ENCODE assay signal across 22 mouse cellular contexts in the genomic region with DNA sequence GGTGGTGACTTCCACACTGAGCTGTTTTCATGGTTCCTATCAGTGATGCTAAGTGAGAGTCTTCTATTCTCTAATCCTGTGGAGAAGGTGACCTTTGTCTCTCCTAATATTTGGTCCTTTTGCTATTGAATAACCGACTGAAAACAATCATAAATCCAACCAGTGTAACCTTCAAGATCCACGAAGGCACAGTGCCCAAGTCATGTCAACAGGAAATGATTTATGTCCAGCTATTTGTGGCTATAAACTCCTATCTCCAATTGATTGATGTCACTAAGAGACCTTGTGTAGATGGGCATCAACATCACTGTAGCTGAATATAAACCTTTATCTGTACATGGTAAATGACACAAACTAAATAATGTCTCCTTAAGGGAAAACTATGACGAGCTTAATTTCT.
DNase-seq lines count a peak whose midpoint lies in the region; ATAC-seq and TF ChIP-seq lines count a peak whose summit lies in the region.
"Had no signal": no experiment of that assay in that cellular context is flagged by ENCODE, and none has a peak within 500 bp of the region (broad histone marks: within the 10 kb centered on the region; RNA-seq: fewer than 3 reads in every experiment).

No protein-coding gene starts in this region.

- no peaks in the 10 kb centered on the region for H3K27me3 ChIP-seq in intestine, embryonic 14.5 days (replicated peaks; ENCODE audit: control insufficient read depth, insufficient read depth, low read length)
- no peaks in the 10 kb centered on the region for H3K27me3 ChIP-seq in intestine, embryonic 15.5 days (replicated peaks)
- H3K27me3 ChIP-seq in thymus, adult 2 months (ENCODE audit: control insufficient read depth, insufficient read depth, low read length) = no peaks in the 10 kb centered on the region
- H3K27me3 ChIP-seq: forebrain, embryonic 13.5 days; hindbrain, embryonic 13.5 days had no signal

- H3K4me1 ChIP-seq in intestine, embryonic 14.5 days (replicated peaks; ENCODE audit: control insufficient read depth, insufficient read depth, low read length) = no peaks in the 10 kb centered on the region
- H3K4me1 ChIP-seq in intestine, embryonic 15.5 days (replicated peaks) = no peaks in the 10 kb centered on the region
- H3K4me1 ChIP-seq in thymus, adult 2 months (replicated peaks; ENCODE audit: control insufficient read depth, insufficient read depth, low read length) = no peaks in the 10 kb centered on the region
- H3K4me1 ChIP-seq: forebrain, embryonic 10.5 days; forebrain, embryonic 13.5 days; hindbrain, embryonic 10.5 days; hindbrain, embryonic 13.5 days had no signal

- H3K4me2 ChIP-seq in intestine, embryonic 14.5 days (ENCODE audit: low read length) = no peak overlapping the region
- no peak overlapping the region for H3K4me2 ChIP-seq in intestine, embryonic 15.5 days (replicated peaks)
- H3K4me2 ChIP-seq: forebrain, embryonic 13.5 days; heart, embryonic 11.5 days; hindbrain, embryonic 13.5 days had no signal

- peak; percentile 36; the same call in 1 of the 2 replicates for ATAC-seq in intestine, embryonic 14.5 days (replicated peaks; ENCODE audit: low FRiP score, low TSS enrichment, low read depth)
- no peak for ATAC-seq in intestine, embryonic 15.5 days
- ATAC-seq: CD4-positive, CD25-positive, alpha-beta regulatory T cell, adult 4 months; forebrain, embryonic 13.5 days; forebrain, embryonic 16.5 days; hindbrain, embryonic 16.5 days had no signal

- WGBS in intestine, embryonic 14.5 days = 30% methylated on average over 3 of the region's 3 CpGs
- WGBS in intestine, embryonic 15.5 days = 28% methylated on average over 3 of the region's 3 CpGs
- WGBS in thymus, adult 2 months = 56% methylated on average over 3 of the region's 3 CpGs

- no peak for TF ChIP-seq CTCF in thymus, adult 2 months (IDR thresholded peaks at IDR 0.05; ENCODE audit: borderline replicate concordance, control insufficient read depth, extremely low read depth, insufficient read depth, low read length, poor library complexity)

- no peak for TF ChIP-seq POLR2A in thymus, adult 2 months (IDR thresholded peaks at IDR 0.05; ENCODE audit: control insufficient read depth, extremely low read depth, insufficient read depth, low read length, poor library complexity)

- DNase-seq in intestine, embryonic 14.5 days (ENCODE audit: low spot score) = no peak
- peak; percentile 55 for DNase-seq in adrenal gland, postnatal 10 days
- DNase-seq in adrenal gland, postnatal 36 days = peak; percentile 40 to 44
- DNase-seq in embryo, embryonic 11 days = no peak
- DNase-seq in thymus, adult 2 months = no peak
- DNase-seq: cerebellum, adult 2 months; cerebellum, adult 9-11 months; cerebellum, postnatal 25 days; gastrocnemius, postnatal 10 days; gastrocnemius, postnatal 36 days; heart, postnatal 36 days; kidney, adult 11 months; kidney, adult 8-10 months had no signal

- no peak overlapping the region for H3K27ac ChIP-seq in intestine, embryonic 14.5 days (ENCODE audit: low read depth)
- H3K27ac ChIP-seq in intestine, embryonic 15.5 days = no peak overlapping the region
- H3K27ac ChIP-seq in thymus, adult 2 months (ENCODE audit: control insufficient read depth, insufficient read depth, low read length) = no peak overlapping the region
- H3K27ac ChIP-seq: forebrain, embryonic 10.5 days; forebrain, embryonic 13.5 days; hindbrain, embryonic 10.5 days; hindbrain, embryonic 13.5 days had no signal

- H3K9ac ChIP-seq in intestine, embryonic 14.5 days (ENCODE audit: low read length) = no peak overlapping the region
- H3K9ac ChIP-seq in intestine, embryonic 15.5 days = no peak overlapping the region
- H3K9ac ChIP-seq: forebrain, embryonic 13.5 days; hindbrain, embryonic 13.5 days had no signal

- no peak overlapping the region for H3K4me3 ChIP-seq in intestine, embryonic 14.5 days (ENCODE audit: low read depth, low read length)
- H3K4me3 ChIP-seq in intestine, embryonic 15.5 days (replicated peaks) = no peak overlapping the region
- no peak overlapping the region for H3K4me3 ChIP-seq in thymus, adult 2 months (ENCODE audit: control insufficient read depth, insufficient read depth, low read length)
- H3K4me3 ChIP-seq: forebrain, embryonic 10.5 days; forebrain, embryonic 13.5 days; hindbrain, embryonic 10.5 days; hindbrain, embryonic 13.5 days had no signal

- H3K36me3 ChIP-seq in intestine, embryonic 14.5 days (ENCODE audit: control insufficient read depth, insufficient read depth, low read length) = no peaks in the 10 kb centered on the region
- no peaks in the 10 kb centered on the region for H3K36me3 ChIP-seq in intestine, embryonic 15.5 days
- no peaks in the 10 kb centered on the region for H3K36me3 ChIP-seq in thymus, adult 2 months (ENCODE audit: control insufficient read depth, insufficient read depth, low read length)
- H3K36me3 ChIP-seq: forebrain, embryonic 10.5 days; hindbrain, embryonic 10.5 days; hindbrain, embryonic 13.5 days had no signal

- H3K9me3 ChIP-seq in intestine, embryonic 14.5 days (ENCODE audit: control insufficient read depth, low read length) = no peaks in the 10 kb centered on the region
- no peaks in the 10 kb centered on the region for H3K9me3 ChIP-seq in intestine, embryonic 15.5 days
- H3K9me3 ChIP-seq: forebrain, embryonic 10.5 days; forebrain, embryonic 13.5 days; hindbrain, embryonic 10.5 days; hindbrain, embryonic 13.5 days had no signal

Comparison
In these comparisons a context has a peak if more than half of its experiments do, and no peak if none do; other contexts are left out.
1. DNase-seq: peak in adrenal gland, postnatal 10 days (single experiment) and adrenal gland, postnatal 36 days (2 of 2); none in intestine, embryonic 14.5 days (single experiment), embryo, embryonic 11 days (single experiment) and thymus, adult 2 months (single experiment).